Mouse (Mus musculus): ENCODE results near the gene Bcl9l. TPM values are rescaled to one million over a fixed set of nuclear protein-coding genes. Genes with fewer than 3 reads are reported as not detected.

Bcl9l gene
- polyA plus RNA-seq, 1 experiment from 2014 or later = 9.7 TPM

- Histone ChIP-seq H3K27me3 (replicated peaks; ENCODE audit: control insufficient read depth, insufficient read depth, low read length) (no peaks in the 10 kb centered on the region), H3K36me3 (ENCODE audit: control insufficient read depth, insufficient read depth, low read length) (no peaks in the 10 kb centered on the region), H3K4me2 (ENCODE audit: low read length) (peak overlapping the region; percentile 82), H3K9ac (ENCODE audit: low read depth, low read length) (peak overlapping the region; percentile 98), H3K9me3 (ENCODE audit: control insufficient read depth, low read length) (no peaks in the 10 kb centered on the region), H3K4me1 (ENCODE audit: control insufficient read depth, insufficient read depth, low read depth, low read length) (peaks cover 75% of the 10 kb centered on the region), H3K4me3 (ENCODE audit: low read length) (peak overlapping the region; percentile 12), H3K27ac (ENCODE audit: low read depth, low read length) (peak overlapping the region; percentile 40; the same call in 1 of the 2 replicates)
- no peak for ATAC-seq
- WGBS = 16% methylated on average over 15 of the region's 15 CpGs
These were observed 4.3 kb downstream of the Bcl9l start for GRCm38 (mm10) chr9:44486741-44487421.

- Histone ChIP-seq H3K4me3 (ENCODE audit: low read length) (peak overlapping the region; percentile 12), H3K4me2 (ENCODE audit: low read length) (peak overlapping the region; percentile 82), H3K27ac (ENCODE audit: low read depth, low read length) (peak overlapping the region; percentile 80; the same call in 1 of the 2 replicates), H3K27me3 (replicated peaks; ENCODE audit: control insufficient read depth, insufficient read depth, low read length) (no peaks in the 10 kb centered on the region), H3K4me1 (ENCODE audit: control insufficient read depth, insufficient read depth, low read depth, low read length) (peaks cover 76% of the 10 kb centered on the region), H3K36me3 (ENCODE audit: control insufficient read depth, insufficient read depth, low read length) (no peaks in the 10 kb centered on the region), H3K9ac (ENCODE audit: low read depth, low read length) (peak overlapping the region; percentile 45), H3K9me3 (ENCODE audit: control insufficient read depth, low read length) (no peaks in the 10 kb centered on the region)
- no peak for ATAC-seq
- WGBS = 10% methylated on average over 7 of the region's 7 CpGs
These were observed 4.8 kb downstream of the Bcl9l start for GRCm38 (mm10) chr9:44487441-44487840.

GRCm38 (mm10) chr9:44488416-44488815, 5.8 kb downstream of the Bcl9l start:
- Histone ChIP-seq H3K4me2 (ENCODE audit: low read length) (peak overlapping the region; percentile 82), H3K27ac (ENCODE audit: low read depth, low read length) (peak overlapping the region; percentile 80), H3K27me3 (replicated peaks; ENCODE audit: control insufficient read depth, insufficient read depth, low read length) (no peaks in the 10 kb centered on the region), H3K4me3 (ENCODE audit: low read length) (no peak overlapping the region), H3K9ac (ENCODE audit: low read depth, low read length) (no peak overlapping the region), H3K36me3 (ENCODE audit: control insufficient read depth, insufficient read depth, low read length) (no peaks in the 10 kb centered on the region), H3K9me3 (ENCODE audit: control insufficient read depth, low read length) (no peaks in the 10 kb centered on the region), H3K4me1 (ENCODE audit: control insufficient read depth, insufficient read depth, low read depth, low read length) (peaks cover 86% of the 10 kb centered on the region)
- 18% methylated on average over 8 of the region's 8 CpGs for WGBS
- peak; percentile 4; the same call in 1 of the 2 replicates for ATAC-seq

GRCm38 (mm10) chr9:44488855-44489381, 6.3 kb downstream of the Bcl9l start:
- Histone ChIP-seq H3K4me3 (ENCODE audit: low read length) (peak overlapping the region; percentile 10), H3K4me2 (ENCODE audit: low read length) (peak overlapping the region; percentile 82), H3K36me3 (ENCODE audit: control insufficient read depth, insufficient read depth, low read length) (no peaks in the 10 kb centered on the region), H3K9ac (ENCODE audit: low read depth, low read length) (peak overlapping the region; percentile 47), H3K27me3 (replicated peaks; ENCODE audit: control insufficient read depth, insufficient read depth, low read length) (no peaks in the 10 kb centered on the region), H3K27ac (ENCODE audit: low read depth, low read length) (peak overlapping the region; percentile 80), H3K9me3 (ENCODE audit: control insufficient read depth, low read length) (no peaks in the 10 kb centered on the region), H3K4me1 (ENCODE audit: control insufficient read depth, insufficient read depth, low read depth, low read length) (peaks cover 90% of the 10 kb centered on the region)
- peak; percentile 37; the same call in 1 of the 2 replicates for ATAC-seq
- WGBS = 5% methylated on average over 5 of the region's 5 CpGs

GRCm38 (mm10) chr9:44489651-44490085, 7.0 kb downstream of the Bcl9l start:
- H3K9ac ChIP-seq (ENCODE audit: low read depth, low read length) = peak overlapping the region; percentile 56; the same call in 1 of the 2 replicates
- peak overlapping the region; percentile 12; the same call in 1 of the 2 replicates for H3K4me3 ChIP-seq (ENCODE audit: low read length)
- peak overlapping the region; percentile 82 for H3K4me2 ChIP-seq (ENCODE audit: low read length)
- H3K9me3 ChIP-seq (ENCODE audit: control insufficient read depth, low read length) = no peaks in the 10 kb centered on the region
- 2% methylated on average over 17 of the region's 17 CpGs for WGBS
- H3K27ac ChIP-seq (ENCODE audit: low read depth, low read length) = peak overlapping the region; percentile 80
- peak; percentile 26; the same call in 1 of the 2 replicates for ATAC-seq
- no peaks in the 10 kb centered on the region for H3K27me3 ChIP-seq (replicated peaks; ENCODE audit: control insufficient read depth, insufficient read depth, low read length)
- H3K36me3 ChIP-seq (ENCODE audit: control insufficient read depth, insufficient read depth, low read length) = no peaks in the 10 kb centered on the region
- peaks cover 90% of the 10 kb centered on the region for H3K4me1 ChIP-seq (ENCODE audit: control insufficient read depth, insufficient read depth, low read depth, low read length)

- peak overlapping the region; percentile 45; the same call in 1 of the 2 replicates for H3K9ac ChIP-seq (ENCODE audit: low read depth, low read length)
- H3K36me3 ChIP-seq (ENCODE audit: control insufficient read depth, insufficient read depth, low read length) = no peaks in the 10 kb centered on the region
- peak overlapping the region; percentile 12; the same call in 1 of the 2 replicates for H3K4me3 ChIP-seq (ENCODE audit: low read length)
- WGBS = 23% methylated on average over 14 of the region's 17 CpGs
- H3K27ac ChIP-seq (ENCODE audit: low read depth, low read length) = peak overlapping the region; percentile 80
- no peaks in the 10 kb centered on the region for H3K9me3 ChIP-seq (ENCODE audit: control insufficient read depth, low read length)
- peak overlapping the region; percentile 82 for H3K4me2 ChIP-seq (ENCODE audit: low read length)
- ATAC-seq = no peak
- H3K4me1 ChIP-seq (ENCODE audit: control insufficient read depth, insufficient read depth, low read depth, low read length) = peaks cover 86% of the 10 kb centered on the region
- no peaks in the 10 kb centered on the region for H3K27me3 ChIP-seq (replicated peaks; ENCODE audit: control insufficient read depth, insufficient read depth, low read length)
These were observed 7.7 kb downstream of the Bcl9l start for GRCm38 (mm10) chr9:44490086-44490967.

- Histone ChIP-seq H3K4me3 (ENCODE audit: low read length) (no peak overlapping the region), H3K9me3 (ENCODE audit: control insufficient read depth, low read length) (no peaks in the 10 kb centered on the region), H3K4me2 (ENCODE audit: low read length) (no peak overlapping the region), H3K36me3 (ENCODE audit: control insufficient read depth, insufficient read depth, low read length) (no peaks in the 10 kb centered on the region), H3K9ac (ENCODE audit: low read depth, low read length) (no peak overlapping the region), H3K4me1 (ENCODE audit: control insufficient read depth, insufficient read depth, low read depth, low read length) (peaks cover 80% of the 10 kb centered on the region), H3K27ac (ENCODE audit: low read depth, low read length) (no peak overlapping the region), H3K27me3 (replicated peaks; ENCODE audit: control insufficient read depth, insufficient read depth, low read length) (no peaks in the 10 kb centered on the region)
- no peak for ATAC-seq
- 80% methylated on average over 10 of the region's 10 CpGs for WGBS
These were observed 8.7 kb downstream of the Bcl9l start for GRCm38 (mm10) chr9:44491351-44491750.

- H3K27ac ChIP-seq (ENCODE audit: low read depth, low read length) = no peak overlapping the region; the same call in 1 of the 2 replicates
- H3K4me2 ChIP-seq (ENCODE audit: low read length) = no peak overlapping the region
- H3K9ac ChIP-seq (ENCODE audit: low read depth, low read length) = 0 out of 2 replicates have a peak overlapping the region, but pooled peaks have one; percentile 4
- H3K27me3 ChIP-seq (replicated peaks; ENCODE audit: control insufficient read depth, insufficient read depth, low read length) = no peaks in the 10 kb centered on the region
- H3K36me3 ChIP-seq (ENCODE audit: control insufficient read depth, insufficient read depth, low read length) = no peaks in the 10 kb centered on the region
- ATAC-seq = no peak
- H3K9me3 ChIP-seq (ENCODE audit: control insufficient read depth, low read length) = no peaks in the 10 kb centered on the region
- H3K4me3 ChIP-seq (ENCODE audit: low read length) = no peak overlapping the region
- peaks cover 78% of the 10 kb centered on the region for H3K4me1 ChIP-seq (ENCODE audit: control insufficient read depth, insufficient read depth, low read depth, low read length)
- WGBS = 66% methylated on average over 17 of the region's 17 CpGs
These were observed 10.2 kb downstream of the Bcl9l start for GRCm38 (mm10) chr9:44492631-44493461.
